Mouse (Mus musculus): ENCODE results near the gene Taf9b.

- no peak for TF ChIP-seq POLR2A (IDR thresholded peaks at IDR 0.05; ENCODE audit: borderline replicate concordance, insufficient read depth, low read length)
- no peak for TF ChIP-seq CTCF (IDR thresholded peaks at IDR 0.05; ENCODE audit: borderline replicate concordance, insufficient read depth, low read depth, low read length)
These were observed 33.2 kb downstream of the Taf9b start for GRCm38 (mm10) chrX:106187737-106188136.

Measured in cerebellum, adult 2 months (tissue).